Mouse (Mus musculus): ENCODE data around the gene Dlg4.

Gene Dlg4

GRCm38 (mm10) chr11:70019495-70020021 lies 2.8 kb downstream of the Dlg4 start:
- no peak for DNase-seq (ENCODE audit: low read depth)

- no peak for DNase-seq (ENCODE audit: low read depth)
These were observed 3.4 kb downstream of the Dlg4 start for GRCm38 (mm10) chr11:70020022-70020631.

- peak; percentile 83 for DNase-seq (ENCODE audit: low read depth)
These were observed 4.1 kb downstream of the Dlg4 start for GRCm38 (mm10) chr11:70020731-70021263.

GRCm38 (mm10) chr11:70021264-70022132 lies 4.8 kb downstream of the Dlg4 start:
- peak; percentile 90 for DNase-seq (ENCODE audit: low read depth)

GRCm38 (mm10) chr11:70023481-70024150 lies 6.9 kb downstream of the Dlg4 start:
- DNase-seq (ENCODE audit: low read depth): no peak

- no peak for DNase-seq (ENCODE audit: low read depth)
These were observed 7.4 kb downstream of the Dlg4 start for GRCm38 (mm10) chr11:70024151-70024514.

GRCm38 (mm10) chr11:70026689-70027088 lies 9.9 kb downstream of the Dlg4 start:
- no peak for DNase-seq (ENCODE audit: low read depth)

- no peak for DNase-seq (ENCODE audit: low read depth)
These were observed 10.7 kb downstream of the Dlg4 start for GRCm38 (mm10) chr11:70027397-70027796.

GRCm38 (mm10) chr11:70028401-70029129 lies 11.8 kb downstream of the Dlg4 start:
- DNase-seq (ENCODE audit: low read depth): peak; percentile 54

- peak; percentile 44 for DNase-seq (ENCODE audit: low read depth)
These were observed 12.5 kb downstream of the Dlg4 start for GRCm38 (mm10) chr11:70029130-70029801.

GRCm38 (mm10) chr11:70029829-70030550 lies 13.2 kb downstream of the Dlg4 start:
- no peak for DNase-seq (ENCODE audit: low read depth)

- DNase-seq (ENCODE audit: low read depth): no peak
These were observed 14.0 kb downstream of the Dlg4 start for GRCm38 (mm10) chr11:70030651-70031320.

GRCm38 (mm10) chr11:70031321-70031670 lies 14.6 kb downstream of the Dlg4 start:
- no peak for DNase-seq (ENCODE audit: low read depth)

- DNase-seq (ENCODE audit: low read depth): no peak
These were observed 21.4 kb downstream of the Dlg4 start for GRCm38 (mm10) chr11:70038174-70038573.

GRCm38 (mm10) chr11:70039631-70040030 lies 22.9 kb downstream of the Dlg4 start:
- no peak for DNase-seq (ENCODE audit: low read depth)

- DNase-seq (ENCODE audit: low read depth): no peak
These were observed 23.4 kb downstream of the Dlg4 start for GRCm38 (mm10) chr11:70040184-70040583.

- DNase-seq (ENCODE audit: low read depth): no peak
These were observed 25.8 kb downstream of the Dlg4 start for GRCm38 (mm10) chr11:70042309-70043085.

- DNase-seq (ENCODE audit: low read depth): no peak
These were observed 26.9 kb downstream of the Dlg4 start for GRCm38 (mm10) chr11:70043665-70044064.

- no peak for DNase-seq (ENCODE audit: low read depth)
These were observed 28.7 kb downstream of the Dlg4 start for GRCm38 (mm10) chr11:70045435-70045834.

Data from fibroblast of lung, adult 2 months (primary cell).